Mouse (Mus musculus) gastrocnemius, postnatal 36 days (tissue): ENCODE measurements around the gene Dapk2. TPM values are rescaled to one million over a fixed set of nuclear protein-coding genes. Genes with fewer than 3 reads are reported as not detected.
A peak's percentile ranks its signal among the peaks of the same experiment; 100 is the strongest.

ENCODE experiments used
- DNase-seq, 2 experiments: peaks; one replicate each; pipeline ENCODE4 v3.0.0; 2022
- intact Hi-C: fragments of 180-260 bp; cut with DNase I; formaldehyde crosslinking; loops from one replicate; pipeline ENCODE4 v1.15.1; 2025
- total RNA-seq, 2 experiments: library from RNA; stranded (reverse); gene quantifications; 2 replicates each; pipeline ENCODE4 v1.2.3; 2021

Dapk2 gene
- total RNA-seq, 2 experiments from 2014 or later: 21.6 to 24.0 TPM

DNA sequence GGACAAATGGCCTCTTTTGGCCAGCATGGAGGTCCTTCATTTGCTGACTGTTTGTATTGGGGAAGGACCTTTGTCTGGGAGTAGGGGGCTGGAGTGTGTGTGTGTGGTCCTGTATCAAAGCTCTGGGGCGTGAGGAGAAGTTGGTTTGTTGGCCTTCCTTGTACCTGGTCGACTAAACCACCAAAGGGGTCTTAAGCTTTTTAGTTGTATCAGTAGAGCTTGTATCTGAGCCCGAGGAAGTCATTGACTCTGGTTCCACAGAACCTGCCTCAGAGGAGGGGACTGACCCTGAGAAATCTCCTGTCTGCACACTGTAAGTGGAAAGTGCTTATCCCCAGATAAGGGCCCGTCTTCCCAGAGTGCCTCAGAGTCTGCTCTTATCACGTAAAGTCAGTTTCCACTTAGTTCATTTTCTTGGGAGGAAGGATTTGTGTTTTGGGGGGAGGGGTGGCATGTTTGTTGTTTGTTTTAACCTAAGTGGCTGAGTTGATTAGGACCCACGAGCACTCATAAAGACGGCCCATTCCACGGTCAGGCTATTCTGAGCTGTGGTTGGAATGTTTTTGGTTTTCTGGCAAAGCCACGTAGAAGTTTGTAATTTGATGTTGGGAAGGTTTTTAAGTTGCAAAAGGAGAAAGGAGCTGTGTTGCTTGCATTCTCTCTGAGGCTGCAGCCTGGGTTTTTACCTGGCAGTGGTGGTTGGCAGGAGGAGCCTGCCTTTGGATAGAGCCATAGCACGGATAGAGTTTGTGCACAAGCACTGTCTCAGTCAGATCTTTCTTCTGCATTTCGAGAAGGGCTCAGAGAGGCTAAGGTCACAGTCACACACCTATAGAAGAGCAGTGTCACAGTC lies 24.0 kb downstream of the Dapk2 start:
- intact Hi-C loops: no loop called here
- no peak for DNase-seq

DNA sequence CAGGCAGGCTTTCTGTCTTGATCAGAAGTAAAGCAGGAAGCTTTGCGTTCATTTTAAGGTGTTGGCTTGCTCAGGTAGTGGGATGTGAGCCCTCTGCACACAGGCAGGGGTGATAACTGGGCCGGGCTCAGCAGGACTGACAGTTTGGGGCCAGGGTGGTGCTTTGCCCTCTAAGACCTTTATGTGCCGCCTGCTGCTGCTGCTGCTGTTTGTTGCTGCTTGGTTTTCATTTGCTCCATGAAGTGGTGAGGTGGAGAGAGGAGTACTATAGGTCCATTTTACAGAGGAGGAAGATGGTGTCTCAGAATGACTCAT lies 24.6 kb downstream of the Dapk2 start:
- no peak for DNase-seq
- intact Hi-C loops: no loop called here

DNA sequence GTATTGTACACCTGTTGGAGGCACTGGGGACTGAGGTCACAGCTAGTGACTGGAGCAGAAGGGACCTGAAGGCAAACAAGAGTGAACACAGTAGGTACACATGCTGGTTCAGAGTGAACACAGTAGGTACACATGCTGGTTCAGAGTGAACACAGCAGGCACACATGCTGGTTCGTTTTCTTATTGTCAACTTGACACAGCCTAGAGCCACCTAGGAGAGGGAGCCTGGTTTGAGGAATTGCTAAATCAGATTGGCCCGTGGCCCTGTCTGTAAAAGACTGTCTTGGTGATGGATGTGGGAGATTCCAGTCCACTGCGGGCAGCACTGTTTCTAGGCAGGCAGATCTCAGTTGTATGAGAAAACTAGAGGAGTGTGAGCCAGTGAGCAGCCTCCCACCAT lies 25.0 kb downstream of the Dapk2 start:
- no peak for DNase-seq
- intact Hi-C loops: no loop called here

DNA sequence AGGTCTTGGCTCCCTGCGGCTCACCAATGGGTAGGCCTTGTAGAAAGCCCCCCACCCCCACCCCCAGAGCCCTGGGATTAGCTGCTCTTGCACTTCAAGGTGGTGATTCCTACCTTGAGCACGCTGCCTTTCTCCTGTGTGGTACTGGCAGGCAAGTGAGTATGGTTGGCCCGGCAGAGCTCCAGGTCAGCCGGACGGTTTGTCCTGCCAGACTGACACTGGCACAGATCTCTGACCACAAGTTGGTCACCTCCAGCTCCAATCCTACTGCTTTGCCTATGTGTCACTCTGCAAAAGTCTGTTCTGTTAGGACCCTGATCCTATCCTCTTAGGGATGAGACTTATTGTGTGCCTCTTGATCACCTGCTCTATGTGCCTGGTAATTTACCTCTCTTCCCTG lies 26.5 kb downstream of the Dapk2 start:
- intact Hi-C loops: no loop called here

DNA sequence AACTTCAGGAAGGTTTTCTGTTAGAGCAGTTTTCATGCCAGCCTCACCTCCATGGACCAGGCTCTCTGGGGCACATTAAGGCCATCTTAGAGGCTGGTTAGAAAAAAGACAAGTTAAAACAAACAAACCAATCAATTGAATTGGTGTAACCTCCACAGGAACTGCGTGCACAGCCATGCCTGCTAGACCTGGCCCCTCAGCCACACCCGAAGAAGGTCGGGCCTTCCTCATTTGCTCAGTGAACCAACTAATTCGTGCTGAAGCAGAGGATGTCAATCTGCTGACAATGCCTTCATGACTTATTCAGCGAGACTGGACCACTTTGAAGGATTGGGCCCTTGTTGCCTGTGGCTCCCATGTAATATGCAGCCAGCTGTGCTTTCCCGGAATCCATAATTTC lies 28.4 kb downstream of the Dapk2 start:
- DNase-seq: no peak
- intact Hi-C loops: no loop called here

More for the DNA sequence above, 26.5 kb downstream of the Dapk2 start:
- peak in 1 of 2 experiments; percentile 32 for DNase-seq

DNA sequence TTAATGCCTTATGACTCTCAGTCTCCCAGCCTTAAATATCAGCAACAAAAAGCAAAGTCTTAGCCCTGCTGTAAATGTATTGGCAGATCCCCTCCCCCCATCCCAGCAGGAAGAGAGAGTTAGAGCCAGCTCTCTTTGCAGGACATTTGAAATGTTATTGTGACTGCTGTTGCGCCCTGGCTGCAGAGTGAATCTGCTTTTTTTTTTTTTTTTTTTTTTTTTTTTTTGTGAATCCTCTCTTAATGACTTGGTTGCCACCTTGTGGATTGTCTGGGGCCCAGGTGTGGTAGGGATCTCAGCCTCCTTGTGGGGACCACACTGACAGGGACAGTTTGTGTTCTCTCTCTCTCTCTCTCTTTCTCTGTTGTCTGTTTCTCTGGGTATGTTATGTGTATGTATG lies 31.0 kb downstream of the Dapk2 start:
- intact Hi-C loops: no loop called here

DNA sequence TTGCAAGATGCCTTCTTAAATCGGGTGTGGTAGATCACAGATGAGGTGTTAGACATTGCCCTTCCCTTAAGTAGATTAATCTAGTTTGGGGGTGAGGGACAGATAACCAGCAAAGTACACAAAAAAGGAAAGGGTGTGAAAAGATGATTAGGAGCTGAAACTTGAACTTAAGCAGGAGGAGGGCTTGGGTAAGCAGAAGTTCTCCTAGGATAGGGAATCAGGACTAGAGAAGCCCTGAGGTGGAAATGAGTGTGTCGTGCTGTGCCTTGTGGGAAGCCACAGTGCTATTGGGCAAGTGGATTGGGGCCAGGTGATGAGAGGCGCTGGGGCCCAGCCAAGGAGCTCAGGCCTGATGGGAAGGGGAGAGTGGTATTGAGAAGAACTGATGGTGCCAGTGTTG lies 36.0 kb downstream of the Dapk2 start:
- intact Hi-C loops: no loop called here
- no peak for DNase-seq

More for the DNA sequence above, 31.0 kb downstream of the Dapk2 start:
- no peak for DNase-seq

DNA sequence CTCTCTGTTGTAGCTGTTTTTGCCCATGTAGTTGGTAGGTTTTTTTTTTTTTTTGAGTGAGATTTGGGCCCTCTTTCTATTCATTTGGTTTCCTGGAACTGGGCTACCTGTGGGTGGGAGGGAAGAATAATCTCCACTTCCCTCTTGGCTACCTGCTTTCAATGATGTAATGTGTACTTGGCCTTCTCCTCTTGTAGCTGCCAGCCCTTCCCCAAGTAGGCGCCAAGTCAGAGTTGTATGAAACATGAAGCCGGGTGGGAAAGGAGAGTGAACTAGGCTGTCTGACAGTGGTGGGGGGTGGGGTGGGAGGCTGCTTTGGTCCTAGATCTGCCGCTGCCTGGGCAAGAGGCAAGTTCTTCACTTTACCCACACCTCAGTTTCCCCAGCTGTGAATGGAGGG lies 38.5 kb downstream of the Dapk2 start:
- DNase-seq: no peak
- intact Hi-C loops: no loop called here

DNA sequence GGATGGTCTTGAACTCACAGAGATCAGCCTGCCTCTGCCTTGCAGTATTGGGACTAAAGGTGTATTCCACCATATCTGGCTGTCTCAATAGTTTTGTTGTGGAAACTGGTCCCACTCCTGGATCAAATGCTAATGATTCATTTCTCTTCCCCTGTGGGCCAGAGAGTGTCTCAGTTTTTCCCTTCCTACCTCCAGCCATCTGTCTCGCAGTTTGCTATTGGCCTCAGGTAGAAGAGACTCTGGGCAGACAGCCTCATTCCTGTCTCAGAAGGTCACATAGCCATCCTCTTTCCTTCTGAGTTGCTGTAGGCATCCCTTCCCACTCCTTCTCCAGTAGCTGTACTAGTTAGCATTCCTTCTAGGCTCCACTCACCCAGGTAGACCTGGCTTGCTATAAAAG lies 40.5 kb downstream of the Dapk2 start:
- DNase-seq: no peak
- intact Hi-C loops: no loop called here

DNA sequence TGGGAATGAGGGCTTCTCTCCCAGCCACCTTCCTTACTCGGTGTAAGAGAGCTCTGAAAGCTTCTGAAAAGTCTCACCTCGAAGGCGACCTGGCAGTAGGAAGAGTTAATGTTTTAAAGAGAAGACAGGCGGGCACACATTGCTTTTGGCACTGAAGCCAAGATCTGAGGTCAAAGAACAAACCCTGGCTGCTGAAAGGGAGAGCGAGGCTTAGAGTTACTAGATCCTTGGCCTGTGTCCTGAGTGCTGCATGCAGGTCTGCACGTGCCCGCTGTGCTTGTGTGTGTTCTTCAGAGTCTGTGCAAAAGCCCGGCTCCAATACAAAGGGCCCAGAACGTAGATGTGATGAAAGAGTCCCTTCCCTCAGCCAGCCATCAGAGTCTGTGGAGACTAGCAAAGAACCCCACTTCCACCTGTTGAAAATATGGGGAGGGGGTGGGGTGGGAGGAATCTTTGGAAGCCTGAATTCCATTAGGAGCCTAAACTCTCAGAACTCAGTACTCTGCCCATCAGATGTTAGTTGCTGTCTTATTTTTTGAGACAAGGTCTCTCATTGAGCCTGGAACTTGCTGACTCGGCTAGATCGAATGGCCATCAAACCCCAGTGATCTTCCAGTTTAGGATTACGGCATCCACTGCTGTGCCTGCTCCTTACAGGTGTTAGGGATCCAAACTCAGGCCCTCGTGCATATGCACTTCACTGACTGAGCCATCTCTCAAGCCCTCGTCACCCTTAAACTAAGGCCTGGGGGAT lies 41.8 kb downstream of the Dapk2 start:
- no peak for DNase-seq
- intact Hi-C loops: no loop called here

DNA sequence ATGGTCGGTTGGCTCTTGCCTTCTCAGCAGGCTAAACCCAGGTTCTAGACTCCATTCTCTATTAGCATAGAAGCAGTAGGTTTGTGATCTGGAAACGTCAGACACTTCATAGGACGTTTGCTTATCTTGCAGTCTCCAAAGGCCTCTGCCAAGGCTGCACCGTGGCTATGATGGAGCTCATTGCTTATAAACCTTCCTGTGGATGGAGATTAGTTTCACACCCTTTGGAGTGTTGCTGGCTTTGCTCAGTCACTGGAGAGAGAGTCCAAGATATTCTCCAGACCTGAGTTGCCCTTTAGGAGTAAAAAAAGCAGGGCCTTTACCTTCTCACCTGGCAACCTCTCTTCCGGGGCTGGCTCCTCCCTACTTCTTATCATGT lies 42.4 kb downstream of the Dapk2 start:
- intact Hi-C loops: no loop called here
- DNase-seq: no peak

DNA sequence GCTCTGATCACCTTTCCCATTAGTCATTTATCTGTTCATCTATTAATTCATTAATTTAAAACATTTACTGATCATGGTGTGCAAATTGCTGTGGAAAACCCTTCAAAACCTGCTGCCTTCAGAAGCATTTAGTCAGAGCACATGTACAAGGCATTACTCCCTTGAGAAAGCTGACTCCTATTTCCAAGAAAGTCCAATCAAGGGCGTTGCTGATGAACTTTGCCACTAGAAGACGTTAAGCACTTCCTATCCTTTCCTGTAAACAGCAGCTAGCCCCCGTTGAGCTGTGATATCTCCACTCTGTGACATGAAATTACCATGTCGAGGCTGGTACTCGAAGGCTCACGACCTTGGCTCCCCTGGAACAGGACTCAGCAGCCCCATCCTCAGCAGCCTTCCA lies 43.6 kb downstream of the Dapk2 start:
- DNase-seq: no peak
- intact Hi-C loops: no loop called here

DNA sequence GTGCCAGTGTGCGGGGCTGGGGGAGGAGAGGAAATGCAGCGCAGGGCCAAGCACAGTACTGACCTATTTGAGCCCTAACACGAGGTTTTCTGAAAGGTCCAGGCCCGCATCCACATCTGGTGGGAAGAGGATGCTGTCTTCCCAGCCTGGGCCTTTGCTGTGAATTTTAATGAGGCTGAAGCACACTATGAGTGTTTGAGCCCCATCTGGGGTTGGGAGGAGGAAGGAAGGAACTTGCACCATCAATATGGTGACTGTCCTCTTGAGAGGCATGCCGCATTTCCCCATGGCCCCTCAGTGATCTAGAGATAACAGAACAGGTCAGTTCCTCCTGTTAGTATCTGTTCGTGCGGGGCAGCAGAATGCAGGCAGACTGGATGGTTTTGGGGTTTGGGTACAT lies 44.4 kb downstream of the Dapk2 start:
- intact Hi-C loops: no loop called here
- no peak for DNase-seq

DNA sequence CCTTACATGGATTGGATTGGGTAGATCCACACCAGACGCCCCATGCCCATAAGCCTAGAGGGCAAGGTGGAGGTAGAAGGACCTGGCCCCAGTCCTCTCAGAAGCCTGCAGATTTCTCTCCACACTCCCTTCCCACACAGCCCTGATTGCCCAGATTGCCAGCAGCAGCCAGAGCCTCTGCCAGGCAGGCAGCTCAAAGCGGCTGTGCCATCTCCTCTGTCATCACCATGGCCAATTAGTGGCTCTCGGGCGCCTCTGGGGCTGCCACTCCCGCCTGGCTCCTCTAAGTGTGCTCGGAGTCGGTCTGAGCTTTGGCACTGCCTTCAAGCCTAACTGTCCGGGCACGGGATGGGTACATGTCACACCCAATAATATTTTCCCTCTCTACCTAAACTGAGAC lies 47.7 kb downstream of the Dapk2 start:
- intact Hi-C loops: loop anchor here (5.0 kb wide), 1 partner anchor 43 kb away; no protein-coding TSS in a partner anchor
- peak; percentile 42 to 66 for DNase-seq

DNA sequence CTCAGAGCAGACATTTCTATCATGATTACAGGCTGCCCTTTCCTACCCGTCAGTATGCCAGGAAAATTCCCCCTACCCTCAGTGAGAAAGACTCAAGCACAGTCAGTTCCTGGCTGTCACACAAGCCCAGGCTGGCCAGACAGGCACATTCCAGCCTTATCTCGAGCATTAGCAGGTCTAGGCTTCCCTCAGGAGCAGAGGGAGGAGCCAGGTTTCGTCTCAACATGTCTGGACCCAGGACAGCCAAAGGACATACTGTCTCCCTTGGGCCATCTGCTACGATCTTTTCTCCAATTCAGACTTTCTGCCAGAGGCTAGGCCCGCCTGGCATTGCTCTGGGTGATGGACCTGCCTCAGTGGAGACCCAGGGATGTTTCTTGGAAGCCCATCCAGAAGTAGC lies 48.8 kb downstream of the Dapk2 start:
- no peak for DNase-seq
- intact Hi-C loops: loop anchor here (5.0 kb wide), 1 partner anchor 45 kb away; no protein-coding TSS in a partner anchor

DNA sequence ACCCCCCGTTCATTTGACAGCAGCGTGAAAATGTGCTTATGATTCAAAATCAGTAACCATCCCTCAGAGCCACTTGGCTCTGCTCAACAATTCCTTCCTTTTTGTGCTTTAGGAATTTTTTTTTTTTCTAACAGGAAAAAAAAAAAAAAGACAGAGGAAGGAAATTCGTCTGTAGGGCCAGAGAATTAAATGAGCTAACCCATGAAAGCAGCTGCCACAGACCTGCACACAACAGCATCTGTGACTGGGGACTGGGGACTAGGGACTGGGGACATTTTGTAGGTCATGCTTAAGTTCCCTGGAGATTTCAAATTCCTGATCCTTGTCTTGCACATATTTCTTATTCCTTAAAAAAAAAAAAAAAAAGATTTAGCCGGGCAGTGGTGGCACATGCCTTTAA lies 53.4 kb downstream of the Dapk2 start:
- DNase-seq: no peak
- intact Hi-C loops: no loop called here

DNA sequence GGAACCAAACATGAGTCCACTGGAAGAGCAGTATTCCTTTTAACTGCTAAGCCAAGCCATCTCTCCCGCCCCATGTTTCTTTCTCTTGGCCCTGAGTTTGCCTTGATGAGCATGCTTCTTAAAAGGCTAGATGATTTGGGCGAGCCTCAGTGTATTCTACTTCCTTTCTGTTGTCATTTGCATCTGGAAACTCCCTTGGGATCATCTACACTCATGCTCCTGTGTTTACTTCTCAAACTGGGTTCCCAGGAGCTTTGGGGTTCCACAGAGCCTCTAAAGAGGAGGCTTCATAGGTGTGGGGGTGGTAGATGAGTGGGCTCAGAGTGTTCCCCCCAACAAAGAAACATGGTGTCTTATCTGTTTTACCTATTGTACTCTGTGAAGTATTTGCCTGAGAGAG lies 54.1 kb downstream of the Dapk2 start:
- no peak for DNase-seq
- intact Hi-C loops: no loop called here

DNA sequence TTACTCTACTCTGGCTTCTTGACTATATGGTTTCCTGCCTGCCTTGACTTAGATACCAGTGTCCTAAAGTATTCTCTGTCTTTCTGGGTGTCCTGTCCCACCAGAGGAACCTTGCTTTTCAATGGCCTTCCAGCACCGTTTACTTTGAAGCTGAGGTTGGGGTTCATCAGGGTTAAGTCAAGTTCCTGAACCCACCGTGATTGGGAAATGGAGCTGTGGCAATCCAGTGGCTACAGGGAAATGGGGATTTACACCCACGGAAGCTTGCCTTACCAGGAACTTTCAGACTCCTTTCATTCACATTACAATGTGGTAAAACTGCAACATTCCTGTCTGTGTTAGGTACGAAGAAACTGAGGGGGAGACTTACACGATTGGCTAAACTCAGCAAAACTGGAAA lies 54.8 kb downstream of the Dapk2 start:
- no peak for DNase-seq
- intact Hi-C loops: no loop called here

DNA sequence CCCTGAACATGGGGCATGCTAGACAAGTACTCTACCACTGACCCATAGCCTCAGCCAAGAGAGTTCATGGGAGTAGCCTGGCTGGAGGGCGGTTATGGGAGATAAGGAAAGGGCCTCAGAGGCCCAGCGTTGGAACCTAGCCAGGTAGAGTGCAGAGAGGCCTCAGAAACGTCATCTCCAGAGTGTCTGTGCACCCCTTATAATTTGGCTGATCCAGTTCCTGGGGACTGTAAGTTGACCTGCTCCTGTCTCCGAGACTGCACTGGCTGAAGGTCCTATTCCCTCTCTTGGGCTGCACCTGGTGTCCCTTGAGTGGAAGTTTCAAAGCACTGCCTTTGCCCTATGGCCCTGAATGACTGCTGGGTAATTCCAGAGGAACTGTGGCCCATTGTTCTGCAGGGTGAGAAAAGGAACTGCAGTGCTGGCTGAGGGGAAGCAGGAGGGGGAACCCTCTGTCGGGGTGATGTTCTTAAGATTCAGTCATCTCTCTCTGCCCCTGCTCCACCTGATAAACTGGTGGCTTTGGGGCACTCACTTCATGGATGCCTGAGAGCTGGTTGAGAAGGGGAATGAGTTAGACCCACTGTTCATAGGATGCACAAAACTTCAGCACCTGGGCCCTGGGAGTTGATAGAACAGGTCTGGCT lies 55.5 kb downstream of the Dapk2 start:
- no peak for DNase-seq
- intact Hi-C loops: no loop called here

DNA sequence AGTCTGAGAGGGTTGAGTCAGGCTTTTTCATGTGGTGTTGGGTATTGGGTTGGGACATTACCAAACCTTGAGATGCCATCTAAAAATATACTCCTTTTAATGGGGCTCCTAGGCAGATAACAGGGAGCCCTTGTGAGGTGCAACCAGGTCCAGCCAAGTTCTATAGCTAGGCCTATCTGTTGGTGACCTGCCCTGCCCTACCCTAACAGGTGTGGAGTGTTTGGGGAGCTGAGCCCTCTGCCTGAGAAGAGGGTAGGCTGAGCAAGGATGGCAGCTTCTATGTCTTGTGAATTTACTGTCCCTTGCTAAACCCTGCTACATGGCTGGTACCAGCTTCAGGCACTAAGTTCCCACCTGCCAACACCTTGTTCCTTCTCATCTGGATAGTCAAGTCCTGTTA lies 57.5 kb downstream of the Dapk2 start:
- DNase-seq: no peak
- intact Hi-C loops: no loop called here

DNA sequence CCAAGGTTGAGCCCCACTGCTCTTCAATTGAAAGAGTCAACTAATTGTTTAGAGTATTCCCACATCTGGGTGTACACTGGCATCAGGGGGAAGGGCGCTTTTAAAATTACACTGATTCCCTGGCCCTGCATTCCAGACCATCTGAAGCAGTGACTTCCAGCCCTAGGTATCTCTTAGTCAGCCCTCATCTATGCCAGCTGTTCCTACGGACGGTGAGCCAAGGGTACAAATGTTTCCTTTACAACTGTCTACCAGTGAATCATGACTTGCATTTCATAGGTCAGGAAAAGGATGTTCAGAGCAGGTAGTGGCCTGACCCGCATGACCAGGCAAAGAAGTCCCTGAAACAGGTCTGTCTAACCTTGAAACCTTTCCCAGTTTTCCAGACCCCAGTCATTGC lies 59.9 kb downstream of the Dapk2 start:
- DNase-seq: no peak
- intact Hi-C loops: no loop called here
